Mouse (Mus musculus) embryonic fibroblast, embryonic 13.5 days (primary cell): Measurements from ENCODE around the gene Cage1. TPM values are rescaled to one million over a fixed set of nuclear protein-coding genes. Genes with fewer than 3 reads are reported as not detected.

Experiments
- H3K27ac ChIP-seq: 2 replicates; pipeline ENCODE4 v1.5.1; 2012; ENCODE audit warnings: low read length, control low read depth, inconsistent platforms; ENCODE audit not compliant: insufficient read depth
- H3K4me1 ChIP-seq: 2 replicates; pipeline ENCODE4 v1.6.1; 2011; ENCODE audit warnings: low read length; ENCODE audit not compliant: control insufficient read depth, insufficient read depth
- H3K4me3 ChIP-seq: 2 replicates; pipeline ENCODE4 v1.5.1; 2011; ENCODE audit warnings: mild to moderate bottlenecking, control low read depth, low read length; ENCODE audit not compliant: insufficient read depth
- CTCF ChIP-seq: IDR thresholded peaks from 2 replicates; pipeline ENCODE4 v1.5.1; 2011; ENCODE audit warnings: mild to moderate bottlenecking, control low read depth, low read length, moderate library complexity, borderline replicate concordance; ENCODE audit not compliant: insufficient read depth
- POLR2A ChIP-seq: IDR thresholded peaks from 2 replicates; pipeline ENCODE4 v1.6.1; 2011; ENCODE audit warnings: low read depth, mild to moderate bottlenecking, control low read depth, low read length, moderate library complexity
- polyA plus RNA-seq: library from polyadenylated mRNA; stranded (reverse); fragments of >200 nt; gene quantifications from 2 replicates; pipeline ENCODE4 v1.2.4, GENCODE M21; 2011; ENCODE audit warnings: low read depth; ENCODE audit not compliant: missing spikeins, insufficient read length

Cage1 gene
- polyA plus RNA-seq, 1 experiment = 1.4 TPM

GRCm38 (mm10) chr13:37969988-37970387, 66.9 kb downstream of the Cage1 start:
- no peak overlapping the region for H3K4me3 ChIP-seq
- no peaks in the 10 kb centered on the region for H3K4me1 ChIP-seq
- no peak for TF ChIP-seq CTCF
- no peak for TF ChIP-seq POLR2A
- no peak overlapping the region for H3K27ac ChIP-seq

DNA sequence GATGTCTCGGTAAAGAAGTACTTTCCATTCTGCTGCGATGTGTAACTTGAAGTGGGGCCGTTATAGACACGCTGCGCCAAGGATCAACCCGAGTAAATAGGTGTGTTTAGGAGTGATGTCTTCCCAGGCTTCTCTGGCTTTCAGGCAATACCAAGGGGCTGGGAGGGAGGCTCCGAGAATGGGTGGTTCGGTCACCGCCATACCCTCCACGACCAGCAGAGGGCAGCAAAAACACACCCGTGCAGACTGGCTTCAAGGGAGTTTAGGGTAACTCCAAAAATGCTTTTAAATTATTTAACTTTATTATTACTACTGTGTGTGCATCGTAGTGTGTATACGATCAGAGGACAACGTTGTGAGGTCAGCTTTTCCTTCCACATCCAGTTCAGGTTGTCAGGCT, 67.5 kb downstream of the Cage1 start:
- Histone ChIP-seq H3K4me1 (no peaks in the 10 kb centered on the region), H3K4me3 (no peak overlapping the region), H3K27ac (no peak overlapping the region)
- no peak for TF ChIP-seq POLR2A
- peak; percentile 83; the same call in 1 of the 2 replicates for TF ChIP-seq CTCF

DNA sequence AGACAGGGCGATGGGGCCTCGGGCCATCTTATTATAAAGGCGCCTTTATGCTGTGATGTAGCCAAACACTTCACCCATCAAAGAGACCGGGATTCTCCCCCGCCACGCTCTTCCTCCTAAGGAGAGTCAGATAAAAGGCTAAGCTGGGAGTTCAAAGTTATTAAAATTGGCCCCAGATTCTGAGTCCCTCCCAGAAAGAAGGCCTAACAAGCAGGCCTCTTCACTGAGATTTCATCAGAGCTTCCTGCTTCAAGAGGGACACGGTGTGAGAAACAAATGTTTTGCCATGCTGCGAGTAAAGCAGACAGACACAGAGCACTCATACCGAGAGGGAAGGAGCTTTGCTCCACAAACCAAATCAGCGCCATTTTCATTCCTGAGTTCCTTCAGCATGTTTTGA, 69.3 kb downstream of the Cage1 start:
- Histone ChIP-seq H3K4me1 (peaks cover 5% of the 10 kb centered on the region; the same call in 1 of the 2 replicates), H3K4me3 (no peak overlapping the region), H3K27ac (no peak overlapping the region)
- no peak for TF ChIP-seq CTCF

GRCm38 (mm10) chr13:37967052-37967437, 69.8 kb downstream of the Cage1 start:
- Histone ChIP-seq H3K27ac (no peak overlapping the region), H3K4me3 (no peak overlapping the region), H3K4me1 (peaks cover 5% of the 10 kb centered on the region; the same call in 1 of the 2 replicates)
- no peak for TF ChIP-seq CTCF
- TF ChIP-seq POLR2A = no peak

DNA sequence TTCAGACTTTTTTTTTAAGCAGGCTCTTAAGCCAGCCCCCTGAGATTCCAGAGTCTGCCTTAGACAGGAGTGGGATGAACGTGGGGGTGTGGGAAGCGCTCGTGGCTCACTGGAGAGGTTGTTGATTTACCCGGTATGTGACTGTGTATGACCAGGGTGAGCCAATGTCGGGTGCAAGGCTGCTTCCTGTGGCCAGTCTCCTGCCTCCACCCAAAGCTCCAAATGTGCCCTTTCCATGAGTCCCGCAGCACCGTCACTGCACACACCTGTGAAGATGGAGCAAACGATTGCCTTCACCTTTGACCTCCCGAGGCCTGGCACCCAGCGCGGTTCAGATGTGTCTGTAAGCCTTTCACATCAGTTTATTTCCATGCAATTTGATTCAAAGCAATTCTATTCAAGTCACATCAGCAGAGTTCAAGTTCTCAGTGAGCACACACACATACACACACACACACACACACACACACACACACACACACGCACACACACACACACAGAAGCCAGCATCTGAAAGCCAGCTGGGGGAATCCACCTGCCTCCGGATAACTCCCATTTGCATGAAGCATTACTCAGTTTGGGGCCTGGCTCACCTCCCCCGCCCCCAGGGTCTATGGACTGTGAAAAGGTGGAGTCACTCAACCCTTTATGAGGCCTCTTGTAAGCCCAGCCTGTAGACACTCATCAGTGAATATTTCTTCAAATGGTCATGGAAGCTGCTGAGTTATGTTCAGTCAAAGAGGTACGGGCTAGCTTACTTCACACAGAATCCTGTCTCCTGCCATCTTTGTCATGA, 70.4 kb downstream of the Cage1 start:
- Histone ChIP-seq H3K4me1 (peaks cover 5% of the 10 kb centered on the region; the same call in 1 of the 2 replicates), H3K4me3 (no peak overlapping the region), H3K27ac (no peak overlapping the region)
- TF ChIP-seq CTCF (no peak), POLR2A (no peak)

DNA sequence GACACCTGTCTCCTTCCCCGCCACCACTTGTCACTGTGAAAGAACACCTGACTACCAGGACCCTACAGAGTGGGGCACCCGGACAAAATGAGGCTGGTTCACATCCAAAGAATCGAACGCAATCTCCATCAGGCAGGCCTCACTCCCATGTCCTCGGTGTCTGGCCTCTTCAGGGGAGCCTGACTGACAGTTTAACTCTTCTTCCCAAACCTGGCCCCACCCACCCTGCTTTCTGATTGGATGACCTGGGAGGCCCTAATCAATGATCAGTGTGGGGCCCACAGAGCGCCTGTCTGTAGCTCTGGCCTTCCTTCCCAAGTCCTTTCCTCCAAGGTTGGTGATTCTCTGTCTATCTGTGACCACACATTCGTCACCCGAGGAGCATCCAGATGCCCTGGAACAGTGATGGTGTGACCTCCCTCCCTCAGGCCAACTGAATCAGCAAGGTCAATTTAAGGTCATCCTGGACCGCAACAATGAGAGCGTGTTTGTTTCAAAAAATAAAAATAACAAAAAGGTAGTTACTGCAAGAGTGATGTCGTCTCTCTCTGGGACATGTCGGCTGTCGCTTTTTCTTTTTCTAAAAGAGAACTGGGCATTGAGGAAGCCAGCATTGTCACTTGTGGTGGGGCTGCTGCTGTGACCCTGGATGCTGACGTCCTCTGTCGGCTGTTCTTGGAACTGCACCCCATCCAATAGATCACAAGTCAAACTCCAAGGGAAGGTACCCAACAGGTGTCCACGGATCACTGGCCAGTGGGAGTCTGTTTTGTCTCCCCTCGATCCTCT, 71.5 kb downstream of the Cage1 start:
- no peak overlapping the region for H3K27ac ChIP-seq
- no peak for TF ChIP-seq CTCF
- TF ChIP-seq POLR2A = no peak
- H3K4me3 ChIP-seq = no peak overlapping the region
- peaks cover 5% of the 10 kb centered on the region; the same call in 1 of the 2 replicates for H3K4me1 ChIP-seq

- Histone ChIP-seq H3K4me3 (peak overlapping the region; percentile 21; the same call in 1 of the 2 replicates), H3K4me1 (peaks cover 5% of the 10 kb centered on the region; the same call in 1 of the 2 replicates), H3K27ac (no peak overlapping the region)
- TF ChIP-seq CTCF (no peak), POLR2A (no peak)
These were observed 72.5 kb downstream of the Cage1 start for GRCm38 (mm10) chr13:37964128-37965087.

DNA sequence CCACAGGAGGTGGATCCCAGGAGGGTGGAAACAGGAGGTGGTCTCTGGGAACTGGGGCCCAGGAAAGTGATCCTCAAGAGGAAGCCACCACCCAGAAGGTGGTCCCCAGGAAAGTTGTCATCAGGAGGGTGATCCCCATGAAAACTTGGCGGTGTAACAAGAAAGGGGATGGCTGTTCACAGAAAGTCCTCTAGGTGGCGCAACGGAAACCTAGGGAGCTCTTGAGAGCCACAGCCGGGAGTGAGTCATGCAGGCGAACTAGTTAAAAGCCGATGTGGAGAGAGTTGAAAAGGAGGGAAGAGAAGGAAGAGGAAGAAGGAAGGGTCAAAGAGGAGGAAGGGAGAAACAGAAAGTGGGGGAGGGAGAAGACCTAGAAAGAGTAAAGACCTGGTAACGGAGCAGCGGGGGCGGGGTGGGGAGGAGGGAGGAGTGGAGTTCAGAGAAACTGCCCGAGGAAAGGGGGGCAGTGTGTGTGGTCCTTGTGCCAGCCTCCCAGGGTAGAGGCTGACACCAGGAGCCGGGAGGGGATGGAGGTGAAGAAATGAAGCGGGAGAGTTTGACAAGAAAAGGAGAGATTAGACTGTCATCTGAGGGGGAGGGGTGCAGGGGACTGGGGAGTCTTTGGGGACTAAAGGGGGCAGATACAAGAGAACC, 73.4 kb downstream of the Cage1 start:
- H3K27ac ChIP-seq = no peak overlapping the region
- H3K4me3 ChIP-seq = peak overlapping the region; percentile 21; the same call in 1 of the 2 replicates
- TF ChIP-seq POLR2A (peak; percentile 48; the same call in 1 of the 2 replicates), CTCF (no peak)
- H3K4me1 ChIP-seq = peaks cover 5% of the 10 kb centered on the region; the same call in 1 of the 2 replicates

DNA sequence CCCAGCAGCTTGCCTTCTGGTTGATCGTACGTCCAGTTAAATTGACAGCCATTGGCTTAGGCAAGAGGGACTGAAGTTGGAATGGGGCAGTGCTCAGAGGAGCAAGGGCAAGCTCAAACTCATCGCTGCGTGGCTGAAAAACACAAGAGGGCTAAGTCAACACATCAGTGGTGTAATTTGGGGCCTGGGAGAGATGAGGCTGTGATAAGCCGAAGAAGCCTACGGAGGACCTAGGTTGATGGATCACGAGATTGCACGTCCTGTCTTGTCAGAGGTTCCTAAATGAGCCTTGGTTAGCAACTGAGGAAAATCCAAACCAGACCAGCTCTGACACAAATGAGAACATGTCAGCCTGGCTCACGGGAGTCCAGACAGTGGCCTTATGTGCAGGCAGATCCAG, 74.3 kb downstream of the Cage1 start:
- no peak for TF ChIP-seq POLR2A
- TF ChIP-seq CTCF = no peak
- Histone ChIP-seq H3K4me3 (no peak overlapping the region), H3K27ac (no peak overlapping the region), H3K4me1 (peaks cover 5% of the 10 kb centered on the region; the same call in 1 of the 2 replicates)
